Mouse (Mus musculus) thymus, adult 2 months (tissue): Measurements from ENCODE around the gene Anks1b. TPM values are rescaled to one million over a fixed set of nuclear protein-coding genes. Genes with fewer than 3 reads are reported as not detected.

Experiments
- DNase-seq: peaks from one replicate; pipeline ENCODE4 v3.0.0; 2021
- H3K27ac ChIP-seq: fragments of 200-500 bp; 2 replicates; pipeline ENCODE4 v1.5.1; 2012; ENCODE audit warnings: low read length, control low read depth; ENCODE audit not compliant: control insufficient read depth, insufficient read depth
- H3K27me3 ChIP-seq: fragments of 200-500 bp; 2 replicates; pipeline ENCODE4 v1.6.1; 2012; ENCODE audit warnings: mild to moderate bottlenecking, low read length, moderate library complexity, mixed read lengths; ENCODE audit not compliant: control insufficient read depth, insufficient read depth
- H3K36me3 ChIP-seq: fragments of 200-500 bp; 2 replicates; pipeline ENCODE4 v1.6.1; 2012; ENCODE audit warnings: mild to moderate bottlenecking, low read length, moderate library complexity; ENCODE audit not compliant: control insufficient read depth, insufficient read depth
- H3K4me1 ChIP-seq: fragments of 200-500 bp; replicated peaks from 2 replicates; pipeline ENCODE4 v1.6.1; 2012; ENCODE audit warnings: low read length; ENCODE audit not compliant: control insufficient read depth, insufficient read depth
- H3K4me3 ChIP-seq: fragments of 200-500 bp; 2 replicates; pipeline ENCODE4 v1.5.1; 2012; ENCODE audit warnings: mild to moderate bottlenecking, low read length, control low read depth, moderate library complexity; ENCODE audit not compliant: control insufficient read depth, insufficient read depth
- CTCF ChIP-seq: fragments of 200-500 bp; IDR thresholded peaks from 2 replicates; pipeline ENCODE4 v1.5.1; 2012; ENCODE audit warnings: mild to moderate bottlenecking, control low read depth, low read length, moderate library complexity, borderline replicate concordance; ENCODE audit not compliant: control insufficient read depth, poor library complexity, insufficient read depth; ENCODE audit errors: extremely low read depth
- POLR2A ChIP-seq: fragments of 200-500 bp; IDR thresholded peaks from 2 replicates; pipeline ENCODE4 v1.6.1; 2012; ENCODE audit warnings: mild to moderate bottlenecking, low read length, control low read depth, moderate library complexity; ENCODE audit not compliant: control insufficient read depth, poor library complexity, insufficient read depth; ENCODE audit errors: extremely low read depth
- WGBS: fragments of 180-500 bp; shearing (Covaris S2); methylation state at CpG from one replicate; pipeline ENCODE4 v1.1.7; 2018; 5-methylcytosine and 5-hydroxymethylcytosine counted together
- polyA plus RNA-seq: library from polyadenylated mRNA; depleted of rRNA; stranded (reverse); fragments of >200 nt; gene quantifications from 2 replicates; pipeline ENCODE4 v1.2.3, GENCODE M21; 2012

The Anks1b gene
- polyA plus RNA-seq, 1 experiment, result 0.24 TPM

DNA sequence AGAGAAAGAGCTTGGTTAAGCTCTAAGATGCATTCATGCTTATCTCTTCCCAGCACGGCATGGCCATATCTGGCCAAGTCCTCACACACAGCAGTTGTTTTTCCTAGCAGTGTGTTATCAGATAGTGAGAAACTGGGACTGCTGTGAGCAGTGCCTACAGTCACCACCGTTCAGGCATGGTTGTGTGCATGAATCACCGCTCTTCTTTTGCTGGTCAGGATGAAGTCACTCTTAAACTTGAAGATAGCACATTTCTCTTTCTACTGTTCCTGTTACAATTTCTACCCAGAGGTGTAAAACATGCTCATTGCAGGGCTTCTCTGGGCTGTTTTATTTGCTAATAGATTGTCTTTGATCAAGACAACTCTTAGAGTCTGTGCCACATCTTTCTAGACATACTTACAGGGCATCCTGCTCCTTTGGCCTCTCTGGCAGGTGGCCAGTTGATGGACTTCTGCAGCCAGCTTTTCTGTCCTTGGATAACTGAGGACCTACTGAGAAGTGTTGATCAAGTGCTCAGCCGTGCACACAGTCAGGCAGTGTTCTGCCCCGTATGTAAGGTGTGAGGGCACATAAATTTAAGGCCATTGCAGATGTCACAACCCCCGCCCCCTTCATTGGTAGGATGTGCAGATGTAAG is 296.8 kb downstream of the Anks1b start:
- no peak overlapping the region for H3K4me3 ChIP-seq
- H3K36me3 ChIP-seq, result no peaks in the 10 kb centered on the region
- WGBS, result 78% methylated on average over 6 of the region's 6 CpGs
- no peaks in the 10 kb centered on the region for H3K4me1 ChIP-seq
- H3K27me3 ChIP-seq, result no peaks in the 10 kb centered on the region
- H3K27ac ChIP-seq, result no peak overlapping the region
- TF ChIP-seq POLR2A, result no peak
- no peak for TF ChIP-seq CTCF
- no peak for DNase-seq

DNA sequence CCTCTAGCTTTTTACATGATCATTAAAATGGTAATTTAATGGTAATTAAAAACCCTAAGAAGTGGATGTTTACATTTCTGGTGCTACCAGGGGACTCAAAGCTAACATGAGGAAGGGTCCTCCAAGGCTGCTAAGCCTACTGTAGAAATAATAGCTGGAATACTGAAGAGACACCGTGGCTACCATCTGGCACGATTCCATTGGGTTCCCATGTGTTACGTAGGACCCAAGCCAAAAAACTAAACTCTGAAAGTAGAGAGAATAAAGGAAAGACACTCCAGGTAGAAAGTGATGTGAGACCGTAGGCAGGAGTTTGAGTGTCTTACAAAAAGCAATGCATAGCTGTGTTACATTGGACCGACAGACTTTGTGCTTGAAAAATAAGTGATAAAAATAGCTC is 317.1 kb downstream of the Anks1b start:
- no peak for DNase-seq
- H3K27ac ChIP-seq, result no peak overlapping the region
- 88% methylated on average over 5 of the region's 5 CpGs for WGBS
- H3K4me1 ChIP-seq, result no peaks in the 10 kb centered on the region
- no peak overlapping the region for H3K4me3 ChIP-seq
- no peak for TF ChIP-seq CTCF
- TF ChIP-seq POLR2A, result no peak
- no peaks in the 10 kb centered on the region for H3K27me3 ChIP-seq
- H3K36me3 ChIP-seq, result no peaks in the 10 kb centered on the region

GRCm38 (mm10) chr10:90196936-90197335 is 323.6 kb downstream of the Anks1b start:
- Histone ChIP-seq H3K27me3 (no peaks in the 10 kb centered on the region), H3K36me3 (no peaks in the 10 kb centered on the region), H3K27ac (no peak overlapping the region), H3K4me1 (no peaks in the 10 kb centered on the region), H3K4me3 (no peak overlapping the region)
- no peak for DNase-seq
- WGBS, result 94% methylated on average over 5 of the region's 5 CpGs
- TF ChIP-seq POLR2A (no peak), CTCF (no peak)

DNA sequence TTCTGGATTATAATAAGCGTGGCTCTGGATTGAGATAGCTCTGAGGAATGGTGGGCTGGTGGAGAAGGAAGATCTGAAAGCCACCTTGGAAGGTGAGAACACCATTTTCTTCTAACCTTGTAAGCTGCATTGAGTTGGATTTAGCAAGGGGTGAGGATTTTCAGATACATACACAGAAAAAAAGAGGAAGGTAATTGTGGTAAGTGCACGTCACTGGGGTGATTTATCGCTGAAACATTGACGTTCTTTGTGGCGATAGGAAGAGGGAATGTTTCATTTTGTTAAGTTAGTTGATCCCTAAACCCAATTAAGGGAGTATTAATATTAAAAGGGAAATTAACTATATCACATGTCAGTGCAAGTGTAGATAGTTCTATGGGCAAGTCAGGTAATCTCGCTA is 336.7 kb downstream of the Anks1b start:
- DNase-seq, result no peak
- TF ChIP-seq CTCF, result no peak
- no peak for TF ChIP-seq POLR2A
- no peaks in the 10 kb centered on the region for H3K36me3 ChIP-seq
- no peaks in the 10 kb centered on the region for H3K4me1 ChIP-seq
- H3K27me3 ChIP-seq, result no peaks in the 10 kb centered on the region
- 22% methylated on average over 6 of the region's 6 CpGs for WGBS
- no peak overlapping the region for H3K4me3 ChIP-seq
- no peak overlapping the region for H3K27ac ChIP-seq

- Histone ChIP-seq H3K27me3 (no peaks in the 10 kb centered on the region), H3K4me1 (no peaks in the 10 kb centered on the region), H3K36me3 (no peaks in the 10 kb centered on the region), H3K27ac (no peak overlapping the region), H3K4me3 (no peak overlapping the region)
- DNase-seq, result no peak
- 92% methylated on average over 3 of the region's 3 CpGs for WGBS
- TF ChIP-seq CTCF (no peak), POLR2A (no peak)
Observed at GRCm38 (mm10) chr10:90220470-90220869, 347.2 kb downstream of the Anks1b start.

DNA sequence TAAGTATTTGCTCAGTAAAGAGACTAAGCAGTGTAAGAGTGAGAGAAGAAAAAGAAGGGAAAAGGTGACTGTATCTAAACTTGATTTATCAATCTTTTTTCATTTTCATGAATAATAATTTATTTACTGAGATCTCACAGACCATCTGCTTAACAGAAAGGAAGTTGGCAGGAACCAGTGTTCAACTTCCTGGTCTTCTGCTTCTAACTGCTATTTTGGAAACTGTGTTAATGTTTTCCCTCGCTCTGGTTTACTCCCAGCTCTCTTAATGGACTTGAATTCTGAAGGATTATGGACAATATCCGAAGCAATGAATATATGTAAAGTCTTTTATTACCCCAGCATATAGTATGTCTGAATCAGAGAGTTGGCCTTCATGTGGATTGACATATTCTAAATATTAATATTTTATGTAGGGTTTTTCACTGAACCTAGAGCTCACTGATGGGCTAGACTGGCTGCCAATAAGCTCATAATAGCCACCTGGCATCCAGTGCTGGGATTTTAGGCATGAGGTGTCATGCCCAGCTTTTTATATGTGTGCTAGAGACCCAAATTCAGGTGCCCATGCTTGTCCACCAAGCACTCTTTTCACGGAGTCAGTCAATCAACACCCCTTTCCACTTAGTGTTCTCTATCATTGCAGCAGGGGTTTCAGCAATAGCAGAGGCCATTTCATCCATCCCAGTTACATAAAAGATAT is 349.6 kb downstream of the Anks1b start:
- no peak overlapping the region for H3K4me3 ChIP-seq
- no peaks in the 10 kb centered on the region for H3K36me3 ChIP-seq
- no peaks in the 10 kb centered on the region for H3K4me1 ChIP-seq
- no peak for TF ChIP-seq CTCF
- no peak for TF ChIP-seq POLR2A
- no peak for DNase-seq
- no peaks in the 10 kb centered on the region for H3K27me3 ChIP-seq
- H3K27ac ChIP-seq, result no peak overlapping the region
- 53% methylated on average over 3 of the region's 3 CpGs for WGBS

GRCm38 (mm10) chr10:90235273-90235672 is 362.0 kb downstream of the Anks1b start:
- no peak overlapping the region for H3K27ac ChIP-seq
- DNase-seq, result no peak
- H3K4me3 ChIP-seq, result no peak overlapping the region
- H3K4me1 ChIP-seq, result no peaks in the 10 kb centered on the region
- 94% methylated on average over 3 of the region's 3 CpGs for WGBS
- TF ChIP-seq CTCF (no peak), POLR2A (no peak)
- no peaks in the 10 kb centered on the region for H3K36me3 ChIP-seq
- H3K27me3 ChIP-seq, result no peaks in the 10 kb centered on the region
